Mouse (Mus musculus) embryo, embryonic 9.5 days (tissue): Measurements from ENCODE around the gene Dynlt1c.
"Not testable (repeated sequence)": the region's sequence is repeated elsewhere in the genome, so short reads cannot be mapped to it uniquely, and the experiment has no call there.

Source experiments
- DNase-seq: peaks from one replicate; pipeline ENCODE4 v3.0.0-alpha.2; 2017; ENCODE audit errors: extremely low spot score

Gene Dynlt1c

GRCm38 (mm10) chr17:6655087-6655511, 53.6 kb downstream of the Dynlt1c start:
- peak; percentile 84 for DNase-seq

GRCm38 (mm10) chr17:6655567-6656281, 54.3 kb downstream of the Dynlt1c start, which contains the start of gene Dynlt1f:
Gene Dynlt1f, minus strand, starts transcription at chr17:6655900.
- peak; percentile 39 for DNase-seq

GRCm38 (mm10) chr17:6656471-6656870, 55.0 kb downstream of the Dynlt1c start:
- DNase-seq, result not testable (repeated sequence)

GRCm38 (mm10) chr17:6658801-6659200, 57.3 kb downstream of the Dynlt1c start, which contains the start of gene Sytl3:
Gene Sytl3, plus strand, starts transcription at chr17:6659093.
- not testable (repeated sequence) for DNase-seq
